Mouse (Mus musculus) liver, embryonic 14.5 days (tissue): Measurements from ENCODE around the gene Rtl6.

Experiments used
- CTCF ChIP-seq: IDR thresholded peaks from 2 replicates; pipeline ENCODE4 v1.5.1; 2016; ENCODE audit warnings: antibody characterized with exemption, low read depth, control low read depth
- EP300 ChIP-seq: IDR thresholded peaks from 2 replicates; pipeline ENCODE4 v1.6.1; 2016; ENCODE audit warnings: antibody characterized with exemption, low read depth

- TF ChIP-seq CTCF (peak; percentile 26; the same call in 1 of the 2 replicates), EP300 (no peak)
Observed at GRCm38 (mm10) chr15:84600977-84601595, 43.5 kb upstream of the Rtl6 start.
